Mouse (Mus musculus) erythroblast, adult 5-6 weeks (primary cell): Measurements from ENCODE around the gene Dnttip2. TPM values are rescaled to one million over a fixed set of nuclear protein-coding genes. Genes with fewer than 3 reads are reported as not detected.
A peak's percentile ranks its signal among the peaks of the same experiment; 100 is the strongest.
"Not testable (repeated sequence)": the region's sequence is repeated elsewhere in the genome, so short reads cannot be mapped to it uniquely, and the experiment has no call there.

ENCODE experiments used
- ATAC-seq: replicated peaks from 2 replicates; pipeline ENCODE4 v1.8.0; 2016; ENCODE audit warnings: moderate number of reproducible peaks, mild to moderate bottlenecking, moderate TSS enrichment, inconsistent platforms; ENCODE audit not compliant: poor library complexity, low FRiP score, severe bottlenecking
- total RNA-seq, 2 experiments: library from RNA; stranded (forward) in 1 of 2; stranded (reverse) in 1 of 2; fragments of 150-400 nt in 1 of 2; fragments of 200-764, 138-1000 nt in 1 of 2; gene quantifications; 2 replicates each; pipeline versions ENCODE4 v1.2.3 to v1.2.4; 2015 to 2017; ENCODE audit warnings: low replicate concordance in 2 of 2

The Dnttip2 gene
- total RNA-seq (2015; ENCODE audit: low replicate concordance) (32.8 and 70.5 TPM in 2 replicates), total RNA-seq (2017; ENCODE audit: low replicate concordance) (19.3 and 34.0 TPM in 2 replicates)

DNA sequence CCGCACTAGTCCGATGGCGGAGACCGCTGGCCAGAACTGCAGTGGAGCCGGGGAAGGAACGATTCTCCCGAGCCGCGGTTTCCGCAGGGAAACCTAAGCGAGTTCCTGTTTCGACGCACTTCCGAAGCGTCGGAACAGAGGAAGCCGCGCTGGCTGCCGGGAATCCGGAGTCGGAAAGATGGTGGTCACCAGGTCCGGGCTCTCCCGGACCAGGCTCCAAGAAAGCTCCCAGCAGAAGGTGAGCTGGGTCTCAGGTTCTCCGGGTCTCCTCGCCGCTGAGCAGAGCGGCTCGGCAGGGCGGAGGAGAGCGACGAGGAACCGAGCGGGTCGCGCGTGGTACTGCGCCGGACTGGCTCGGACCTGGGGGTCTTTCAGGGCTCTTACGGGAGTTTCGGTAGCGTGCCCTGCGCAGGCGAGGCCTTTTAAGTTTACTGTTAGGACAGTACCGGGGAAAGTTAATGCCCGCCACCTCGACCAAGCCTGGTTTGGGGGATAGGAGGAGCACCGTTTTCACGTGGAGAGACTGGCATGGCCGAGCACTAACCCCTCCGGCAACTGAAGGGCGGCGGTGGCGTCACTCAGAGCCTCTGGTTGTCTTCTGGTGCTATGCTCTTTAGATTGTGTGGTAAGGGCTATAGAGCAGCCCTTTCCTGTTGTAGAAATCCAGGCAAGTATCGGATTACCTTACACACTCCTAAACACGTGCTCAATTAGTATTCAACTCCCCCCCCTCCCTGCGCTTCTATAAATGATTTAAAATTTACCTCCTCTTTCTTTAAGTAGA is at the start of gene Dnttip2:
Gene Dnttip2, plus strand, starts transcription at position 148 of the 784 bp plus-strand sequence.
- peak; percentile 89 for ATAC-seq

- not testable (repeated sequence) for ATAC-seq
Measured at GRCm38 (mm10) chr3:122226972-122227371, 47.2 kb upstream of the Dnttip2 start.

GRCm38 (mm10) chr3:122235772-122236171 is 38.4 kb upstream of the Dnttip2 start:
- no peak for ATAC-seq

DNA sequence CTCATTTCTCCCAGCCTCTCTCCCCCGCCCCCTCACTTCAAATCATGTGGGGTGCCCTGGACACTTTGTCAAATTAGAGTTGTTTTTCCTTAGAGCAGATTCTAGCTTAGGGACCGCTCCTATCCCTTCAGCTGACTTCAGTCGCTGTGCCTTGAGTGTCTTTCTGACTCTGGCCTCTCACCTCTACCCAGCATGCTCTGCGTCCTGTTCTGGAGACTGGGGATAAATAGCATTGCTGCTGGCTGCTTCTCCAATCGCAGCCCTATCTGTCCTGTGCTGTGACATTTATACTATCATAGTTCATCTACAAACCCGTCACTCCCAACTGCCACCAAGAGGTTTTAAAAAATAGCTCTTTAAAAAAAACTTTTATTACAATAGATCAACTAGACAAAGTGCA is 31.3 kb upstream of the Dnttip2 start:
- peak; percentile 25; the same call in 1 of the 2 replicates for ATAC-seq

DNA sequence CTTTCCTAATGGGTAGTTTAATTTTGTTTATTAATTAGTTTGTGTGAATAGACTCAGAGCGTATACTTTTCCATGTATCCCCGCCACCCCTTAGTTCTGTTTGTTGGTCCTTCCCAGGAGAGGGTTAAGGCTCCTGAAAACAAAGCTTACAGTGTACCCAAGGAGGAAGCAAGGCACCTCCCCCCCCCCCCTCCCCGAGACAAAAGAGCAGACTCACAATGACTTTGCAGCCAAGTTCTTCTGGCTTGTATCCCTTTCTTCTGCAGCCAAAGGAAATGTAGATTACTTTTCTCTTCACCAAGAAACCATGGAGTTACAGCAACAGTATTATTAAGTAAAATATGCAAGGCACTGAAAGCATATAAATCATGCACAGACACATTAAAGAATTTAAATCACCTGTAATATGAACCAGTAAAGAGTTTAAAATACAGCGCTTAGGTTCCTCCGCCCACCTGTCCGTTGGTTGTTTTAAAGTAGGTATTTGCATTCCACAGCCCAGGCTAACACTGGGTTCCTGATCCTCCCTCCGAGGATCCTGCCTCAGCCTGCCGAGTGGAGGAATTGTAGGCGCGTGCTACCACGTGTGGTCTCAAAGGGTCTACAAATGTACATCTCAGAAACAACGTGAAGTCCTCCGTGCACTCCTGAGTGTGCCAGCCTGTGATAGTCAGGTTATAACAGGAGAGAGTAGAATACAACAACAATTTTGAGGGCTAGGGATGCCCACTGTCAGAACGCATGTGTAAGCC is 30.6 kb upstream of the Dnttip2 start:
- ATAC-seq, result no peak

DNA sequence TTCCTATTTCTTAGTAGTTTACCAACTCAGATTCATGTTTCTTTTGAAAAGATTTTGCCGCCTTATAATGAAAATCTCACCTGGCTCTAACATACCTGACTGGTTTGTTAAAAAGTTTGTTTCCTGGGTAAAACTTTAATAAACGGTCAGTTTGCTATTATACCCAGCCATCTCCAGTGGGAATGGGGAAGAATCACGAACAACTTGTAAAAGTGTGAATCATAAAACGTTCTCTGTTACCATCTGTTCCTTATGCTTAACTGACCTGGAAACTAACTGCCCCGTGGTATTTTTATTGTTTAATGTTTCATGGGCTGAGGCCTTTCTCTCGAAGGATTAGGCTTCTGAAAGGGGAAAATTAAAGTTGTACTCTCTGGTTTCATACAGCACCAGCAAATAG is 29.4 kb upstream of the Dnttip2 start:
- no peak for ATAC-seq

GRCm38 (mm10) chr3:122245215-122245877 is 28.8 kb upstream of the Dnttip2 start, which contains the start of gene Gclm:
Gene Gclm, plus strand, starts transcription at chr3:122245557.
- peak; percentile 78 for ATAC-seq

- ATAC-seq, result peak; percentile 11; the same call in 1 of the 2 replicates
Measured at GRCm38 (mm10) chr3:122245878-122246332, 28.3 kb upstream of the Dnttip2 start.

DNA sequence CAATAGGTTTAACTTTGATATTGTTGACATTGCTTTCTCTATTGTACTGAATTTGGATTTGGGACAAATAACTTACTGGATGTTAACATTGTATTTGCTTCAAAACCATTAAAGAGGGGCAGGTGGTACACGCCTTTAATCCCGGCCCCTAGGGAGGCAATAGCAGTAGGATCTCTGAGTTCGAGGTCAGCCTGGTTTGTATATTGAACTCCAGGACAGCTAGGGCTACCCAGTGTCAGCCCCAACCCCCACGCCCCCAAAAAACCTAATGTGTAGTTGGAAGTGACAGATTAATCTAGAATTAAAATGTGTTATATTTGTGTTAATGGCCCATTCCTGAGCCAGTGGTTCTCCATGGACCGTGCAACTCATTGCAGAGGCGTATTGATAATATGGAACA is 27.8 kb upstream of the Dnttip2 start:
- ATAC-seq, result no peak

GRCm38 (mm10) chr3:122246986-122247767 is 27.0 kb upstream of the Dnttip2 start:
- ATAC-seq, result peak; percentile 71

DNA sequence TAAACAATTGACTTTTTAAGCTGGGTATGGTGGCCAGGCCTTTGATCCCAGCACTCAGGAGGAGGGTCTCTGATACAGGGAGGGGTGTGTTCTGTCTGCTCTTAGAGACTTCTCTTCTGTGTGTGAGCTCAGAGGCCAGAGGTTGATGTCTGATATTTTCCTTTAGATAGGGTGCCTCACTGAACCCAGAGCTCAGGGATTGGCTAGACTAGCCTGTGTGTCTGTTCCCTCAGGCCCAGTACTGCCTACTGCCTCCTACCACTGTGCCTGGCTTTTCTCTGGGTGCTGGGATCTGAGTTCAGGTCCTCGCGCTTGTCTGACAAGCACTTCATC is 26.5 kb upstream of the Dnttip2 start:
- ATAC-seq, result peak; percentile 57

DNA sequence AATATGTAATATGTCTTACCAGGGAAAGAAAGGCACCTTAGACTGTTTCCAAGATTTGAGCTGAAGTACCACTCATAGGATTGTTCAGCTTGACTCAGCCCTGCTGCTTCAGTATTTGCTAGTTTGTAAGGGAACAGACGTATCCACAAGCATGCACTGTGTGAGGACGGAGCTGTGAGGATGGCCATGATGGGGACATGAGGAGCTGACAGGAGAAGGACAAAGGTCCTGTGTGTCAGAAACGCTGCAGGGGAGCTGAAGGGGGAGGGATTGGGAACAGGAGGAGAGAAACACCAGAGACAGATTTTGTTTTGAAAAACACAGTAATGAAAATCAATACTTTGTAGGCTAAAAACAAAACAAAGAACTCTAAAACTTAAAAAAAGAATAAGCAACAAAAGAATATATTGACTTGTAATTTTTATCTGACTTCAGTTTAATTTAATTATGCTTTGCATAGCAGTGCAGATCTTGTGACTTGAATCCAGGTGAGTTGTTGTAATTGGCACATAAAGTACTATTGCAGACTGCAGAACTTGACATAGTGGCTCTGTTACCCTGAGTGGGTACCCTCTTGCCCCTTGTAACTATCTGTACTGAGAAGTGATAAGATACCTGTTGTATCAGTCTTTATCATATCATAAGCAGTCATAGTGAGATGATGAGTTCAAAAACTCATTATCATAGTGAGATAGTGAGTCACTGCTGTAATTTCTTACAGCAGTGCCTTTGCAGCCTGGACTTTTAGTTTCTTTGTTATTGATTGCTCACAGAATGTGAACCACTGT is 21.5 kb upstream of the Dnttip2 start:
- no peak for ATAC-seq

DNA sequence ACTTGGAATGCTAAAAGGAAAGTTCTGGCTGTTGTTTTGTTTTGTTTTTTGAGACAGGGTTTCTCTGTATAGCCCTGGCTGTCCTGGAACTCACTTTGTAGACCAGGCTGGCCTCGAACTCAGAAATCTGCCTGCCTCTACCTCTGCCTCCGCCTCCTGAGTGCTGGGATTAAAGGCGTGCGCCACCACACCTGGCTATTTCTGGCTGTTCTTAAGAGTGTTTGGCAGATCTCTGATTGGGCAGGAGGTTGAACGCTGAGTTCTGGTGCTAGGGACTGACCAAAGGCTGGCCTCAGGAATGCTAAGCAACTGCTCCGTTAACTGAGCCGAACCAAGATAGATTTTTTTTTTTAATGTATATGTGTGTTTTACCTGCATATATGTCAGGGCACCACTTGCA is 20.1 kb upstream of the Dnttip2 start:
- not testable (repeated sequence) for ATAC-seq

DNA sequence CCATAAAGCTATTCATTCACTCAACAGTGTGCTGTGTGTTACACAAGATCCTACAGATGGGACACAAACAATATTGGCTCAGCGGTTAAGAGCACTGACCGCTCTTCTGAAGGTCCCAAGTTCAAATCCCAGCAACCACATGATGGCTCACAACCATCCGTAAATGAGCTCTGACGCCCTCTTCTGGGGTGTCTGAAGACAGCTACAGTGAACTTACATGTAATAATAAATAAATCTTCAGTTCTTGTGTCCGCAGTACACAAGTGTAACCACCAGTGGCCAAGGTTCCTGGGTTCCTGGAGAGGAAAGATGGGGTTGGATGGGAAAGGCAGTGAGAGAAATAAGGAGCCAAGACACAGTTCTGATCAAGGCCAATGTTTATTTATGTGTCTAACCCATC is 4.2 kb upstream of the Dnttip2 start:
- ATAC-seq, result 0 out of 2 replicates have a peak, but pooled peaks have one; percentile 14

DNA sequence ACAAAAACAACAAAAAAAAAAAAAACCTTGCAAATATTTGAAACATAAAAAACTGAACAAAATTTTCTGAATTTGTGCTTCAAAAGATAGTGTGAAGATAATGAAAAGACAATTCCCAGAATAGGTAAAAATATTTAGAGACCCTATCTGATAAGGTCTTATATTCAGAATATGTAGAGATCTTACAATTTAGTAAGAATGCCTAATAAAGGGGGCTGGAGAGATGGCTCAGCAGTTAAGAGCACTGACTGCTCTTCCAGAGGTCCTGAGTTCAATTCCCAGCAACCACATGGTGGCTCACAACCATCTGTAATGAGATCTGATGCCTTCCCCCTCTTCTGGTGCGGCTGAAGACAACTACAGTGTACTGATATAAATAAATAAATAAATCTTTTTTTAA is 1.6 kb upstream of the Dnttip2 start:
- not testable (repeated sequence) for ATAC-seq

DNA sequence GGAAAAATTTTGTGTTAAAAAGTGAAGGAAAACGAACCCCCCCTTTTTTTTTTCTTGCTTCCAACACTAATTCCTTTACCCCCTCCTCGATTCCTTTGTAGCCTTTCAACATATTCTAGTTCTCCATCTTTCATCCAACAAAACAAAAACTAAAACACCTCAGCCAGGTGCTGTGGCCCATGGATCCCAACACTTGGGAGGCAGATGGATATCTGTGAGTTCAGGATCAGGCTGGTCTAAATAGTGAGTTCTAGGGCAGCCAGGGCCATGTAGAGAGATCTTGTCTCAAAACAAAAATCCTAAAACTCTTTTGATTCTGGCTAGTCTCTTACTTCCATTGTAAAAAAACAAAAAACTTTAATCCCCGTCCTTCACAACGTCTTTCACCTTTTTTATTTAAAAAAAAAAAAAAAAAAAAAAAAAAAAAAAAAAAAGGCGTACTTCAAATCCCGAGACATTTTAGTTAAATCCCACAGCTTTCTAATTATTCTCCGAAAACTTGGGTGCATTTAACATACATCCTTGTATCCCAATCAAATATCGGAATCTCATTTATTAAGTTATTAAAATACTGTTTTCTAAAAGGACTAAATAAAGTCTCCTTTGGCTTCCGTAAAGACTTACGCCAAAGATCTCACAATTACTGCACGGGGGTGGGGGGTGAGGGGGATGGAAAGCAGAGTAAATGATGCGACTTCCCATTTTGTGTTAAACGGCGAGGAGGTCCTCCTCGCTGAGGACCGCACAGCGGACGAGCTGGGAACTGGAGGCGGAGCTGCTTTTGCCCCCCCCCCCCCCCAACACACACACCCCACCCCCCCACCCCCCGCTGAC is 564 bp upstream of the Dnttip2 start:
- ATAC-seq, result no peak

GRCm38 (mm10) chr3:122275111-122275510 is 923 bp downstream of the Dnttip2 start:
- no peak for ATAC-seq

DNA sequence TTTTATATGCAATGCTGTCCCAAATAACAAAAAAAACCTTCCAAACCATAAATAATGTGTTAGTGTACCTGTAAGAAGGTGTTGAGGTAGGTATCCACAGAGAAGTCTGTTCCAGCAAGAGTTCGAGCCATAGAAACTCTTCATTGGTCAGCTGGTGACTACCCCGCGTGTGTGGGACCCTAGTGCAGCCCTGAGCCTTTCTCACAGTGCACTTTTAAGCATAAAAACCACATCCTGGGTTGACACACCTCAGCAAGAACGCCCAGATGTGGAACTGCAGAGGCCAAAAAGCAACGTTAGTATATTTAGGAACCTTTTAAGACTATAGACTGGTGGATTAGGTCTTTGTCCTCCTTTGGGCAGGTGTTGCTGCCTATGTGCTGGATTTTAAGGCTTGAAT is 13.0 kb downstream of the Dnttip2 start:
- no peak for ATAC-seq
